Mouse (Mus musculus) intestine, embryonic 16.5 days (tissue): Measurements from ENCODE around the gene Eif4g3. TPM values are rescaled to one million over a fixed set of nuclear protein-coding genes. Genes with fewer than 3 reads are reported as not detected.

Source experiments
- ATAC-seq: fragments of 200-750 bp; cut with Nextera tagmentation; 2 replicates; pipeline ENCODE4 v1.8.0; 2017; ENCODE audit warnings: moderate TSS enrichment, moderate library complexity
- H3K27ac ChIP-seq: fragments of 300-500 bp; sonication (generic); 2 replicates; pipeline ENCODE4 v1.5.1; 2014; ENCODE audit warnings: mild to moderate bottlenecking, low read length
- H3K27me3 ChIP-seq: fragments of 300-500 bp; sonication (generic); replicated peaks from 2 replicates; pipeline ENCODE4 v1.6.1; 2014; ENCODE audit warnings: low read length, control low read depth, mixed read lengths; ENCODE audit not compliant: control insufficient read depth, insufficient read depth
- H3K36me3 ChIP-seq: fragments of 300-500 bp; sonication (generic); 2 replicates; pipeline ENCODE4 v1.6.1; 2014; ENCODE audit warnings: low read length, control low read depth; ENCODE audit not compliant: control insufficient read depth, insufficient read depth
- H3K4me1 ChIP-seq: fragments of 300-500 bp; sonication (generic); 2 replicates; pipeline ENCODE4 v1.6.1; 2014; ENCODE audit warnings: low read length, control low read depth, mixed read lengths; ENCODE audit not compliant: control insufficient read depth, insufficient read depth
- H3K4me2 ChIP-seq: fragments of 300-500 bp; sonication (generic); 2 replicates; pipeline ENCODE4 v1.6.1; 2014; ENCODE audit warnings: low read depth, low read length, control low read depth
- H3K4me3 ChIP-seq: fragments of 300-500 bp; sonication (generic); 2 replicates; pipeline ENCODE4 v1.5.1; 2014; ENCODE audit warnings: mild to moderate bottlenecking, low read length
- H3K9ac ChIP-seq: fragments of 300-500 bp; sonication (generic); 2 replicates; pipeline ENCODE4 v1.6.1; 2014; ENCODE audit warnings: low read depth, low read length
- H3K9me3 ChIP-seq: fragments of 300-500 bp; sonication (generic); 2 replicates; pipeline ENCODE4 v1.6.1; 2016; ENCODE audit warnings: low read length, control low read depth; ENCODE audit not compliant: control insufficient read depth
- WGBS: fragments of 180-500 bp; shearing (Covaris S2); extraction: QIAGEN DNeasy Blood & Tissue Kit; methylation state at CpG from one replicate; pipeline ENCODE4 v1.1.7; 2014; 5-methylcytosine and 5-hydroxymethylcytosine counted together
- polyA plus RNA-seq: library from polyadenylated mRNA; unstranded; fragments of >200 nt; fragmentation: Nextera tagmentation; extraction: Ambion mirVana; gene quantifications from 2 replicates; pipeline ENCODE4 v1.2.1, GENCODE M21; 2015

The Eif4g3 gene
- polyA plus RNA-seq = 16.4 and 18.0 TPM in 2 replicates

DNA sequence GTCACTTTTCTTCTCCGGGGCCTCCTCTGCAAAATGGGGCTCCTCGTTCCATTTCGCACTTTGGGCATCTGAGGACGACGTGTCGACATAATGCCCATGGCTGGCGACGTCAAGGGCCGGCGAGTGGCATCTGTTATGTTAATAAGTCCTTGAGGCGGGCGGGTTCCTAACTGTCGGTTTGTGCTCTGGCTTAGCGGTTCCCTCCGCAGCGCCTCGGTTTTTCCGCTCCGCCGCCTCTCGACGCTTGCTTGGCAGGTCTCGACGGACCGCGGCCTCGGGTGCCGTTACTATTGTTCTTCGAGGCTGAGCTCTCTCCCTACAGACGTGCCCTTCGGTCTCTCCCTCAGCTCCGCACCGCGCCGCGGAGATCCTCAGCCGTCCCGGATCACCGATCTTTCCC is at the start of gene Eif4g3:
Gene Eif4g3, plus strand, starts transcription at position 133 of the 400 bp plus-strand sequence.
- Histone ChIP-seq H3K4me1 (peaks cover 23% of the 10 kb centered on the region), H3K4me3 (peak within 1 kb of the TSS; percentile 95), H3K27ac (peak within 1 kb of the TSS; percentile 87), H3K27me3 (no peaks in the 10 kb centered on the region), H3K9ac (peak within 1 kb of the TSS; percentile 97), H3K36me3 (0 out of 2 replicates have a peak, but pooled peaks cover under 1% of the 10 kb centered on the region), H3K4me2 (peak within 1 kb of the TSS; percentile 83), H3K9me3 (no peaks in the 10 kb centered on the region)
- ATAC-seq = no peak
- WGBS = 2% methylated on average over 39 of the region's 39 CpGs

GRCm38 (mm10) chr4:137943540-137943939 is 49.3 kb upstream of the Eif4g3 start:
- Histone ChIP-seq H3K9ac (no peak overlapping the region), H3K4me2 (no peak overlapping the region), H3K27me3 (no peaks in the 10 kb centered on the region), H3K27ac (no peak overlapping the region), H3K4me3 (no peak overlapping the region), H3K9me3 (no peaks in the 10 kb centered on the region), H3K4me1 (no peaks in the 10 kb centered on the region), H3K36me3 (peaks cover 29% of the 10 kb centered on the region)
- ATAC-seq = no peak
- WGBS = 92% methylated on average over 10 of the region's 10 CpGs

- ATAC-seq = no peak
- Histone ChIP-seq H3K4me3 (no peak overlapping the region), H3K27ac (no peak overlapping the region), H3K4me1 (no peaks in the 10 kb centered on the region), H3K4me2 (no peak overlapping the region), H3K9ac (no peak overlapping the region), H3K36me3 (peaks cover 37% of the 10 kb centered on the region), H3K27me3 (no peaks in the 10 kb centered on the region), H3K9me3 (no peaks in the 10 kb centered on the region)
- WGBS = 80% methylated on average over 4 of the region's 4 CpGs
These were observed 47.4 kb upstream of the Eif4g3 start for GRCm38 (mm10) chr4:137945376-137945775.

DNA sequence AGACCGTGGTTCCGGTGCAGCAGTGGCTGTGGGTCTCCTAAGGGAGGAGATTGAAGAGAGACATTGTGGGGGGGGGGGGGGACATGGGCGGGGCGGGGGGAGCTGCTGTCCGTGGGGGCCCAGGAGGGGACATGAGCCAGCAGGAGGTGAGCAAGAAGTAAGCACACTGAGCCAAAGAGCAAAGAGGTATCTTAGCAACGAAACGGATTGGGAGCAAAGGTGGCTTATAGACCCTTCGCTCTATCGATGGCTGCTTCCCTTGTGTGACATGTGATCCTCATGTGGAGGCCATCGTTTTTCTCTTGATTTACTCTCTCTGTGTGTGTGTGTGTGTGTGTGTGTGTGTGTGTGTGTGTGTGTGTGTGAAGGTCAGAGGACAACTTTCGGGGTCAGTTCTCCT is 46.4 kb upstream of the Eif4g3 start:
- Histone ChIP-seq H3K27me3 (no peaks in the 10 kb centered on the region), H3K4me3 (no peak overlapping the region), H3K9ac (no peak overlapping the region), H3K27ac (peak overlapping the region; percentile 74), H3K4me2 (no peak overlapping the region), H3K36me3 (peaks cover 34% of the 10 kb centered on the region), H3K9me3 (no peaks in the 10 kb centered on the region), H3K4me1 (no peaks in the 10 kb centered on the region)
- WGBS = 63% methylated on average over 10 of the region's 11 CpGs
- ATAC-seq = peak; percentile 88

GRCm38 (mm10) chr4:137952840-137953239 is 40.0 kb upstream of the Eif4g3 start:
- Histone ChIP-seq H3K4me1 (no peaks in the 10 kb centered on the region), H3K9ac (no peak overlapping the region), H3K27ac (no peak overlapping the region), H3K27me3 (no peaks in the 10 kb centered on the region), H3K36me3 (peaks cover 36% of the 10 kb centered on the region), H3K9me3 (no peaks in the 10 kb centered on the region), H3K4me2 (no peak overlapping the region), H3K4me3 (no peak overlapping the region)
- no peak for ATAC-seq
- WGBS = 40% methylated on average over 4 of the region's 4 CpGs

DNA sequence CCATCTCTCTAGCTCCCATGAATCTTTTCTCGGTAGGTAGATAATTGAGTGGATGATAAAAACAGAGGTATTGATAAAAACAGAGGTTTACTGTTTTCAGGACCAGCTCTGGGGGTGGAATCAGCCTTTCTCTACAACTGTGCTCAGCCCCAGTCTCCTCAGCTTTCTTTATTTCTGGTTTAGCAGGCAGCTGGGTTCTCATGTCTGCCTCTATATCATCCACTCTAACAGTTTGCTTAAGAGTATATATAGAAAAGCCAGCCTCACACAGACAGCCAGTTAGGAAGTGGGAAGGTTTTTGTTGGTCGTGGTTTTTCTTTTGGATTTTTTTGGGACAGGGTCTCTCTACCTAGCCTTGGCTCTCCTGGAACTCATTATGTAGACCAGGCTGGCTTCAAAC is 38.6 kb upstream of the Eif4g3 start:
- Histone ChIP-seq H3K4me2 (no peak overlapping the region), H3K27me3 (no peaks in the 10 kb centered on the region), H3K9me3 (no peaks in the 10 kb centered on the region), H3K9ac (no peak overlapping the region), H3K27ac (no peak overlapping the region), H3K36me3 (peaks cover 44% of the 10 kb centered on the region), H3K4me3 (no peak overlapping the region), H3K4me1 (no peaks in the 10 kb centered on the region)
- 85% methylated on average over 2 of the region's 2 CpGs for WGBS
- no peak for ATAC-seq

- ATAC-seq = no peak; the same call in 1 of the 2 replicates
These were observed 37.9 kb upstream of the Eif4g3 start for GRCm38 (mm10) chr4:137954926-137955396.

GRCm38 (mm10) chr4:137956260-137956659 is 36.6 kb upstream of the Eif4g3 start:
- 96% methylated on average over 15 of the region's 15 CpGs for WGBS
- Histone ChIP-seq H3K27ac (no peak overlapping the region), H3K4me3 (no peak overlapping the region), H3K4me2 (no peak overlapping the region), H3K27me3 (no peaks in the 10 kb centered on the region), H3K36me3 (peaks cover 44% of the 10 kb centered on the region), H3K4me1 (no peaks in the 10 kb centered on the region), H3K9ac (no peak overlapping the region), H3K9me3 (no peaks in the 10 kb centered on the region)
- no peak for ATAC-seq

More at GRCm38 (mm10) chr4:137954926-137955396, 37.9 kb upstream of the Eif4g3 start:
- H3K4me2 ChIP-seq = no peak overlapping the region
- 73% methylated on average over 8 of the region's 8 CpGs for WGBS
- no peaks in the 10 kb centered on the region for H3K27me3 ChIP-seq
- H3K9ac ChIP-seq = no peak overlapping the region
- H3K9me3 ChIP-seq = no peaks in the 10 kb centered on the region
- H3K4me3 ChIP-seq = no peak overlapping the region
- no peaks in the 10 kb centered on the region for H3K4me1 ChIP-seq
- H3K27ac ChIP-seq = no peak overlapping the region
- H3K36me3 ChIP-seq = peaks cover 44% of the 10 kb centered on the region

GRCm38 (mm10) chr4:137959889-137960665 is 32.7 kb upstream of the Eif4g3 start:
- Histone ChIP-seq H3K4me3 (no peak overlapping the region), H3K27me3 (no peaks in the 10 kb centered on the region), H3K4me2 (no peak overlapping the region), H3K27ac (no peak overlapping the region), H3K9ac (no peak overlapping the region), H3K4me1 (no peaks in the 10 kb centered on the region), H3K9me3 (no peaks in the 10 kb centered on the region), H3K36me3 (peaks cover 55% of the 10 kb centered on the region)
- WGBS = 77% methylated on average over 13 of the region's 13 CpGs
- no peak for ATAC-seq
